Mouse (Mus musculus): ENCODE measurements around the gene Zfp37.
A peak's percentile ranks its signal among the peaks of the same experiment; 100 is the strongest.
"Not testable (repeated sequence)": the region's sequence is repeated elsewhere in the genome, so short reads cannot be mapped to it uniquely, and the experiment has no call there.

Zfp37 gene

GRCm38 (mm10) chr4:62230769-62231168 lies at the start of gene Zfp37:
Zfp37 (minus strand) TSS chr4:62231047.
- DNase-seq, result no peak

GRCm38 (mm10) chr4:62278081-62278480 lies 47.2 kb upstream of the Zfp37 start:
- DNase-seq, result no peak

DNA sequence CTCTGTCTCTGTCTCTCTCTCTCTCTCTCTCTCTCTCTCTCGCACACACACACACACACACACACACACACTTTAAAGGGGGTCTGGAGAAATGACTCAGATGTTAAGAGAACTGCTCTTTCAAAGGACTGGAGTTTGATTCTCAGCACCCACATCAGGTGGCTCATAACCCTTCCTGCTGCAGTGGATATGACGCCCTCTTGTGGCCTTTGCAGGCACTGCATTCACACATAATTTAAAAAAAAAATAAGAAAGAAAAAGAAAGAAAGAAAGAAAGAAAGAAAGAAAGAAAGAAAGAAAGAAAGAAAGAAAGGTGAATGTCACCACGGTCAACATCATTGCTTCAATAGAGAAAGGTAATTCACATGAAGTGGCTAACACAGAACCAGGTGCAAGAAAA lies 46.4 kb upstream of the Zfp37 start:
- no peak for DNase-seq

DNA sequence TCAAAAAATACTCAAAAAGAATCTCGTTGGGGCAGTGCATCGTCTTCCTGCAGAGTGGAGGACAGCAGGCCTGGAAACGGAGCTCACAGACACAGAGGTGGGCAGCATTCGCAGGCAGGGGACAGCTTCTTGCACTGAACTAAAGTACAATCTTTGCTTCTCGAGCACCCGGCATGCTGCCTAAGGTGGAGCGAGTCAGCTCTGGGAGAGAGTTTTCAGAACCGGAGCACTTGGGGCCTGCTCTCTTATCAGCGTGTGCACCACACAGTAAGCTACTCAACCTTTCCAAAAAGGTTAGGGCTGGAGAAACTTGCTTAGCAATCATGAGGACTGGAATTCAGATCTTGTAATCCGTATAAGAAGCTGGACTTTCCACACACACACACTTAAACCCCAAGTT lies 45.8 kb upstream of the Zfp37 start:
- no peak for DNase-seq

GRCm38 (mm10) chr4:62274841-62275536 lies 44.1 kb upstream of the Zfp37 start:
- no peak for DNase-seq

DNA sequence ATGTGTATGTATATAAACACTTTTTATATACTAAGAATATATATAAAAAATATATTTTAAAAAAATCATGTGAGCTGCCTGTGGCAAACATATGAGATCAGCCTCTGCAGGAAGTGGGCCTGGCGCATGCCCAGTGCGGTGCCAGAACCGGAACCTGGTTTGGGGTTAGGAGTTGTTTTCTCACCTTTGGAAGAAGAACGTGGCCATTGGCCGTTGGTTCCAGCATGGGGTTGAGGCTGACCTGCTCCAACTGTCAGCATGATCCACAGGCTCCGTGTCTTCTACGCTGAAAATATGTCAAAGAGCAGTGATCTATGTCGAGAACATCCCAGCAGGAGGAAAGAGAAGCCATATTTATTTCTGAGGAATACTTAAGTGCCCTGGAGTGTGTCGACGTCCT lies 43.1 kb upstream of the Zfp37 start:
- no peak for DNase-seq

DNA sequence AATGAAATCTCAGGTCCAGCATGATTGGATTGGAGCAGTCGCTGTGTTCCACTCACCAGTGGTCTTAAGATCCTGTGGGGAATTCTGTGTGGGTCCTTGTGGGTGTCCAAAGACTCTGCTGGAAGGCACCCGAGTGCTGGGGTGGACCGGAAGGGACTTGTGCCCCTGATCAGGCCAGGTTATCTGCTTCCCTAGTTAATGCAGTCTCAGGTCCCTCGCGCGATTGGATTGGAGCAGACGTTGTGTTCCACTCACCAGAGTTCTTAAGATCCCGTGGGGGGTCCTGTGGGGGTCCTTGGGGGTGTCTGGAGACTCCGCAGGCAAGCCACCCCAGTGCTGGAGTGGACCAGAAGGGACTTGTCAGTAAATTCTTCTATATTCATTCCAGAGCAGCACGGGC lies 41.8 kb upstream of the Zfp37 start:
- no peak for DNase-seq

GRCm38 (mm10) chr4:62267101-62267500 lies 36.3 kb upstream of the Zfp37 start:
- DNase-seq, result no peak

DNA sequence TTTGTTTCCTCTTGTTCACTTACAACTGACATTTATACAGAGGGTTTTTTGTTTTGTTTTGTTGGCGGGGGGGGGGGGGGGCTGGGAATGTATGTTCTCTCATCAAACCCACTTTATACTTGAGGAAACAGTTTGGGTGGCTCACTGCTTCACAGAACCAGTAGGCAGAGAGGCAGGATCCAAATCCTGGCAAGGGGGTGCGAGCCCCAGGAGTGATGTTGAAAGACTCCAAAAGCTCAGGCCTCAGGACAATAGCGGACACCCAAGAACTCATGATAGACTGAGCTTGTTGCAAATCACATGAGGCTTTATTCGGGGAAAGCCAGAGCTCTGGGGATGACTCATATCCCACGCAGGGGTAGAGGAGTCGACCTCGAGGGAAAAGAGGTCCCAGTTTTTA lies 35.2 kb upstream of the Zfp37 start:
- DNase-seq, result not testable (repeated sequence)

DNA sequence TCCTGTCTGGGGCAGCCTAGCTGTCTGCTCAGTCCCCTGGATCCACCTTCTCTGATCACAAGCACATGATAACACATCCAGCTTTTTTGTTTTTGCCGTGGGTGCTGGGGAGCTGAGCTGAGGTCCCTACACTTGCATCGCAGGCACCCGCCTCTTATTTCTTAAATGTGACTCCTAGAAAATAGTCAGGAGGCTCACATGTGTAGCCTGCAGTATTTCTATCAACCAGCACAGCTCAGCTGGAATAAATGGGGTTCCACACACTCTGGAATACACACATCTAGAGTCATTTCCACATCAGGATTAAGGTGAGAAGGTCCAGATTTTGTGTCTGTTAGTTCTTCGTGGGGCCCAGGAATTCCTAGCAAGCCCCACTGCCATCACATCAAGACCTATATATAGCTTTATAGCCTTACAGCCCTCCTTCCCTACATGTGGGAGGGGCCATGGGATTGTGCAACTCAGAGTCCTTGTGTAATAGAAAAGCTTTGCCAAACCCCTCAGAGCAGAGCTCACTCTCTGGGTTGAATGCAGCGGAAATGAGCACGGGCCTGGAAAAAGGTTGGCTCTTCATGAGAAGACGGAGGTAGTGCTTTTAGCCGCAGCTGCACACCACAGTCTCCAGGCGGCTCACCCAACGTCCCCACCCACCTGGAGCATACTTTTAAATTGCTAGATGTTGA lies 34.4 kb upstream of the Zfp37 start:
- peak; percentile 53 for DNase-seq

DNA sequence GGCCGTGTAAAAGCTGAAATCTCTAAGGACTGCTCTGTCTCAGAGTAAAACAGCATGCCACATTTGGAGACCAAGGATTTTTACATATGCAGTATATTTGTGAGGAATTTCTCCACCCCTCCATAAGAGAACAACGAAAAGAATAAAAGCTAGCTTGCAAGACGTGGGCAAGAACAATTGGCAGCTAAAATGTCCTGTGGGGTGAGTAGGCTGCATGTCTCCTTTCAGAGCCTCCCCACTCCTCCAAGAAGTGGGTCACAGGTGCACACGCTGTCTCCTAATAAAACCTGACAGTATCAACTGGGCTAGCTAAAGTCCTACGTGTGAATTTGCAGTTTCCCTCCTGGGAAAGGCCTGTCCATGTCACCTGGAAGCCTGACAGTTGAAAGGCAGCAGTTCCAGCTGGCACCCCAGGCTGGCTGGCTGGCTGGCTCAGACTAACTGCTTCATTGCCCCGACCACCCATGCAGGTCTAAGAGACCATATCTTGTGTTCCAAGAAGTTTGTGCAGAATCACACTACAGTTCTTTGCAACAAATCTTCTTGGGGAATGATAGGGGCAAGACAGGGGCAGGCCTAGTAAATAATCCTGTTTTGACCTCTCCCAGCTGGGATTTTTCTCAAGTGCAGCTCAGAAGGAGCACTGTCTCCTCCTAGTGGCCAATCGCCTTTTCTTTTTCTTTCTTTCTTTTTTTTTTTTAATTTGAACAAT lies 32.4 kb upstream of the Zfp37 start:
- no peak for DNase-seq

- no peak for DNase-seq
Observed at GRCm38 (mm10) chr4:62262276-62262675, 31.4 kb upstream of the Zfp37 start, which contains the start of gene Slc31a2. Slc31a2 (plus strand) TSS chr4:62262562.

DNA sequence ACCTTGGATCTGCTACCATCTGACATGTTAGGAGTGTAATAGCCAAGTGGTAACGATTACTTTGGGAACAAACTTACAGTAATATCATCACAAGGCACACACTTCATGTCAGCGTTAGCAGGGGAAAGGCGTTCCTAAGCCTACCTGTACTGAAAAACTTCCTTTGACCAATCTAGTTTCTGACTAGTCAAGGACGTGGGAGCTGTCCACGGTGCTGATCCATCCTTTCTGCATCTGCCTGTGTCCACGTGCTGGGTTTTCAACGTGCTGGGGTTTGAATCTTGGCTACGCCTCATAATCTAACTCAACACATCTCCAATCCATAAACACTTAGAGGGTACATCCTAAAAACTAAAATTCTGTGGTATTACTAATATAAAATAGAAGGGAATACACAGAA lies 26.1 kb upstream of the Zfp37 start:
- DNase-seq, result peak; percentile 62

DNA sequence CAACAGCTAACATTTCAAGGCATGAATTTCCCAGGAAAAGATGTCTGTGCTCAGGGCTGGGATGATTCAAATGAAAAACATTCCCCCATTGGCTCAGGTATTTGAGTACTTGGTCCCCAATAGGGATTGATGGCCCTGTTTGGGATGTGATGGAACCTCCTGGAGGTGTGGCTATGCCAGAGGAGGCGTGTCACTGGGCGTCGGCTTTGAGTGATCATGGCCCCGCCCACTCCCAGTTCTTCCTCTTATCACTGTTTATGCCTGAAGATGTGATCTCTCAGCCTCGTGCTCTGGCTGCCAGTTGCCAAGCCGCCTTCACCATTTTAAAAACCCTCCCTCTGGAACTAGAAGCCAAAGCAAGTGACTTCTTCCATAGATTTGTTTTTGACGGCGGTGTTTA lies 23.7 kb upstream of the Zfp37 start:
- no peak for DNase-seq

DNA sequence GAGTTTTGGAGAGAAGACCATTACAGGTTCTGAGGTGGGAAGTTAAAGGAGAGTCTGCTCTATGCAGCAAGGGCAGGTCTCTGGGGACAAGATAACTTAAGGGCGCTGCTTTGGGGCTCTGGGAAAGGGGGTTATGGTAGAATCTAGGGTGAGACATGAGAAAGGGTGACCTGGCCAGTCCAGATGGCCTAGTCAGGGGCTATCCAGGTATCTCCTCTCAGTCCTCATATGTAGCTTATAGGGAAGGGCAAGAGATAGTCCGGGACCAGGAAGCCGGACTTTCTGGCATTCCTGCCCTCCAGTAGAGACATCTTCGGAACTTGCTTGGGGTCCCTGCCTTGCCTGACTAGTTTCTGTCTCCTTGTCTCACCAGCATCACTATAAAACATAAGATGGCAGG lies 20.9 kb upstream of the Zfp37 start:
- DNase-seq, result no peak

- no peak for DNase-seq
Observed at GRCm38 (mm10) chr4:62250896-62251544, 20.2 kb upstream of the Zfp37 start.

GRCm38 (mm10) chr4:62248328-62248727 lies 17.5 kb upstream of the Zfp37 start:
- DNase-seq, result no peak

DNA sequence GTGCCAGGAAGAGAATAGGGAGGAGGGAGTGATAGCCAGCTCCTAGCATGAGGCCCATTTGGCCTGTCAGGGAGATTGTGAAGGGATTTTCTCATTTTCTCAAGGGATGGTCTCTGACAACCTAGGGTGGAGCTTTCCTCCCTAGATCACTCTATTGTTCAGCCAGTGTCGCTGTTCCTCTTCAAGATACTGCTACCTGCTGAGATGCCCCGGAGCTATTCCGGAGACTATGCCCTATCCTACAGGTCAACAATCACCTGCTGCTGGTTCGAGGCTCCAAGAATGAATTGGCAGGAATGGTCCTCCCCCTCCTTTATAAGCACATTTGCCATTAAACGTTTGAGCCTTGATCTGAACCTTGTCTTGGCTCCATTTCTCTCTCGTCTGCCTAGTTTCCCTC lies 9.7 kb upstream of the Zfp37 start:
- no peak for DNase-seq

DNA sequence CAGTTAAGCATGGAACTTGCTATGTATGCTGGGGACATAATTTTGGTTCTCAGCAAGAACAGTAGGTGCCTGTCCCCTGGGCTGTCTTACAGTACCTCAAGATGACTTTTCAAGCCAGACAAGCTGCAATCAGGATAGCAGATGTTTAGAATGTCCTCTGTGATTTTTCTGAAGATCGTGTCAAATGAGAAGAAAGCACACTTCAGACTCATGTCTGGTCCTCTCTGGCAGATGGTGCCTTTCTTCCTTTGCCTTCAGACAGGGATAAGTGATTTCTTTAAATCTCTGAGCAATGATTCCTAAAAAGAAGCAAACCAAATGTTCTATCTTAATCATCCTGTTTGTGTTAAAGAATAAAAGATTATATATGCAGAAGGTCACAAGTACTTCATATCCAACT lies 694 bp downstream of the Zfp37 start:
- no peak for DNase-seq

DNA sequence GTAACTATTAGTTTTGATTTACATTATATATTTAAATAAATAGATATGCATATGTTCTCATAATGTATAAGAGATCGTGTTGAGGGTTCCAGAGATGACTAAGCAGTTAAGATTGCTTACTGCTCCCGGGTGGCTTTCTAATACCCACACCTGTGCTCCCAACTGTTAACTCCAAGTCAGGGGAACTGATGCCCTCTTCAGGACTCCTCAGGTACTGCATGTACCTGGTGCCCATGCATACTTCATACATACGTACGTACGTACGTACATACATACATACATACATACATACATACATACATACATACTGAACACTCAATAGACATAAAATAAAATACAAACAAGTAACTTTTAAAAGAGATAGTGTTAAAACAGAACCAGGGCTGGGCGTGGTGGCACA lies 1.4 kb downstream of the Zfp37 start:
- DNase-seq, result peak; percentile 7

- peak; percentile 30 for DNase-seq
Observed at GRCm38 (mm10) chr4:62228391-62228790, 2.5 kb downstream of the Zfp37 start.

DNA sequence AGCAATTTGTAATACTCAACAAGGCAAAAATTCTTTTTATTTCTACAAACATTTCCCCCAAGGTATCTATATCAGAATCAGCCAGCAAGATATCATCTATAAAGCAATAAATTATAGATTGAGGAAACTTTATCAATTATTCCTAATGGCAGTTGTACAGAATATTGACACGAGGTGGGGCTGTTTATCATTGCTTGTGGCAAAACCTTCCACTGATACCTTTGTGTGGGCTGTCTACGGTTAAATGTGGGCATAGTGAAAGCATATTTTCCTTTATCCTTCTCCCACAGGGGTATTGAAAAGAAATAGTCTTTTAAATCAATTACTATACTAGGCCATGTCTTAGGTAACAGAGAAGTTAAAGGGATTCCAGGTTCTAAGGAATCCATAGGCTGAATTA lies 17.4 kb downstream of the Zfp37 start:
- DNase-seq, result no peak

DNA sequence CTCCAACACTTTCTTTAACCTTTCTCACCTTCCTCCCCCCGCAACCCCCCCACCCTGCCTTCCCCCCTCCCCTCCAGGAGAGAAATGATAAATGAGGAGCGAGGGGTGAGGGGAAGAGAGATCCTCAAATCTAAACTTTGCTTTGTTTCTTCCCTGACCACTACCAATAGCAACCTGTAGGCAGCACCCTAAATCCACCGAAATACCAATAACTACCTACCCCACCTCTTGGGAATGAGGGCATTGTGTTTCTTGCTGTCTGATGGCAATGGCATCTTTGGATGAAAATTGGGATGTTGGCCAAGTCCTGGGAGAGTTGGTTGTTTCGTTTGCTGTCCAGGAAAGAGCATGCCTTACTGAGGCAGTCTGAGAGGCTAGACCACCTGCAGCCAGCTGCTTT lies 20.8 kb downstream of the Zfp37 start:
- DNase-seq, result no peak

Data from liver (tissue).